ENCODE assay signal across 13 mouse cellular contexts in the genomic region with DNA sequence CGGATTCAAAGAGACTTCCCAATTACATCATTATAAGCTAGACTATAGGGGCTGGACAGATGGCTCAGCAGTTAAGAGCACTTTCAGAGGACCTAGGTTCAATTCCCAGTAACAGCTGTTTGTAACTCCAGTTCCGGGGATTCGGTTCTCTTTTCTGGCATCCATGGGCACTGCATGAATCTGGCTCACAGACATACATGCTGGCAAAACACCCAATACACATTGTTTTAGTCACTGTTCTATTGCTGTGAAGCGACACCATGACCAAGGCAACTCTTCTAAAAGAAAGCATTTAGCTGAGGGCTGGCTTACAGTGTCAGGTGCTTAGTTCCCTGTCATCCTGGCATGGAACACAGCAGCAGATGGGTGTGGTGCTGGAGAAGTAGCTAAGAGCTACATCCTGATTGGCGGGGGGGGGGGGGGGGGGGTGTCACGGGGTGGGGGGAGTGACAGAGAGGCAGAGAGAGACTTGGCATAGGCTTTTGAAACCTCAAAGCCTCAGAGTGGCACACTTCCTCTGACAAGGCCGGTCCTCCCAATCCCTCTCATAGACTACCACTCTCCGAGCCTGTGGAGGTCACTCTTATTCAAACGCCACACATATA. TPM values are rescaled to one million over a fixed set of nuclear protein-coding genes. Genes with fewer than 3 reads are reported as not detected.
DNase-seq lines count a peak whose midpoint lies in the region; ATAC-seq lines count a peak whose summit lies in the region.
"Had no signal": no experiment of that assay in that cellular context is flagged by ENCODE, and none has a peak within 500 bp of the region (broad histone marks: within the 10 kb centered on the region; RNA-seq: fewer than 3 reads in every experiment).

No protein-coding gene starts in this region.

- DNase-seq in forebrain, embryonic 14.5 days (ENCODE audit: low spot score): peak; percentile 72
- no peak for DNase-seq in forebrain, embryonic 10.5 days (ENCODE audit: extremely low spot score, low spot score)
- no peak for DNase-seq in neural tube, embryonic 10.5 days (ENCODE audit: extremely low spot score, low spot score)
- DNase-seq in splenic B cell, adult 2 months (ENCODE audit: low read depth, low spot score): peak; percentile 56
- no peak for DNase-seq in gastrocnemius, adult 18-20 months (ENCODE audit: low spot score)
- DNase-seq in adrenal gland, adult (ENCODE audit: inconsistent age in 2 of 2, low spot score in 1 of 2): no peak
- DNase-seq: adrenal gland, adult 8-10 months; kidney, postnatal 4 days; midbrain, embryonic 14.5 days had no signal

- H3K4me2 ChIP-seq in forebrain, embryonic 14.5 days (ENCODE audit: low read length): no peak overlapping the region
- no peak overlapping the region for H3K4me2 ChIP-seq in neural tube, embryonic 15.5 days

- no peaks in the 10 kb centered on the region; the same call in 1 of the 2 replicates for H3K27me3 ChIP-seq in forebrain, embryonic 14.5 days (replicated peaks; ENCODE audit: control insufficient read depth, insufficient read depth, low read length)
- peaks cover 32% of the 10 kb centered on the region for H3K27me3 ChIP-seq in forebrain, embryonic 10.5 days (ENCODE audit: poor library complexity, severe bottlenecking)
- peaks cover 9% of the 10 kb centered on the region for H3K27me3 ChIP-seq in neural tube, embryonic 15.5 days (replicated peaks)
- H3K27me3 ChIP-seq in splenic B cell, adult 2 months (ENCODE audit: control insufficient read depth, insufficient read depth, low read length, poor library complexity, severe bottlenecking): no peaks in the 10 kb centered on the region

- peak; percentile 57 for ATAC-seq in forebrain, embryonic 14.5 days
- 0 out of 2 replicates have a peak, but pooled peaks have one; percentile 19 for ATAC-seq in neural tube, embryonic 15.5 days (ENCODE audit: low FRiP score)
- peak; percentile 56 for ATAC-seq in common myeloid progenitor, adult 5-6 weeks (replicated peaks; ENCODE audit: low read depth, poor library complexity, severe bottlenecking)

- 54% methylated on average over 9 of the region's 9 CpGs for WGBS in forebrain, embryonic 14.5 days
- WGBS in forebrain, embryonic 10.5 days: 71% methylated on average over 9 of the region's 9 CpGs
- 65% methylated on average over 9 of the region's 9 CpGs for WGBS in neural tube, embryonic 15.5 days

- H3K9me3 ChIP-seq in forebrain, embryonic 14.5 days (replicated peaks; ENCODE audit: control insufficient read depth, low read length): no peaks in the 10 kb centered on the region
- no peaks in the 10 kb centered on the region for H3K9me3 ChIP-seq in forebrain, embryonic 10.5 days
- no peaks in the 10 kb centered on the region for H3K9me3 ChIP-seq in neural tube, embryonic 15.5 days (replicated peaks)
- H3K9me3 ChIP-seq: limb, embryonic 15.5 days had no signal

- H3K4me3 ChIP-seq in forebrain, embryonic 14.5 days (ENCODE audit: low read depth, low read length): no peak overlapping the region
- no peak overlapping the region for H3K4me3 ChIP-seq in forebrain, embryonic 10.5 days
- no peak overlapping the region for H3K4me3 ChIP-seq in neural tube, embryonic 15.5 days (replicated peaks)

- no peaks in the 10 kb centered on the region for H3K4me1 ChIP-seq in forebrain, embryonic 14.5 days (ENCODE audit: control insufficient read depth, insufficient read depth, low read length)
- H3K4me1 ChIP-seq in forebrain, embryonic 10.5 days: peaks cover 8% of the 10 kb centered on the region
- H3K4me1 ChIP-seq in neural tube, embryonic 15.5 days: peaks cover 5% of the 10 kb centered on the region; the same call in 1 of the 2 replicates
- H3K4me1 ChIP-seq: limb, embryonic 15.5 days had no signal

- H3K27ac ChIP-seq in forebrain, embryonic 14.5 days (ENCODE audit: low read depth, low read length): peak overlapping the region; percentile 2; the same call in 1 of the 2 replicates
- H3K27ac ChIP-seq in forebrain, embryonic 10.5 days: no peak overlapping the region
- H3K27ac ChIP-seq in neural tube, embryonic 15.5 days (replicated peaks): no peak overlapping the region
- H3K27ac ChIP-seq: limb, embryonic 15.5 days; stomach, postnatal 0 days had no signal

- no peak overlapping the region for H3K9ac ChIP-seq in forebrain, embryonic 14.5 days (ENCODE audit: low read length)
- no peak overlapping the region for H3K9ac ChIP-seq in neural tube, embryonic 15.5 days (replicated peaks)
- H3K9ac ChIP-seq: limb, embryonic 15.5 days had no signal

- peaks cover 4% of the 10 kb centered on the region; the same call in 1 of the 2 replicates for H3K36me3 ChIP-seq in forebrain, embryonic 14.5 days (ENCODE audit: control insufficient read depth, insufficient read depth, low read length)
- no peaks in the 10 kb centered on the region for H3K36me3 ChIP-seq in forebrain, embryonic 10.5 days (replicated peaks)
- H3K36me3 ChIP-seq in neural tube, embryonic 15.5 days: no peaks in the 10 kb centered on the region
- H3K36me3 ChIP-seq in splenic B cell, adult 2 months (ENCODE audit: control insufficient read depth, insufficient read depth, low read length, poor library complexity, severe bottlenecking): no peaks in the 10 kb centered on the region
- H3K36me3 ChIP-seq: limb, embryonic 15.5 days had no signal

RNA-seq across cellular contexts. Expression of a gene that starts 10.5 kb away (rescaled TPM):
- polyA plus RNA-seq in forebrain, embryonic 14.5 days (2014; fragmentation: Nextera tagmentation; extraction: Ambion mirVana): 20.9 and 21.2 TPM in 2 replicates
- polyA plus RNA-seq in forebrain, embryonic 10.5 days (2016; fragmentation: Nextera tagmentation; extraction: Ambion mirVana): 52.5 and 53.6 TPM in 2 replicates
- 38.7 and 53.3 TPM in 2 replicates for polyA plus RNA-seq in neural tube, embryonic 15.5 days (2015; fragmentation: Nextera tagmentation; extraction: Ambion mirVana)
- total RNA-seq in common myeloid progenitor, adult 5-6 weeks (2017): 41.5 and 48.7 TPM in 2 replicates
- total RNA-seq in gastrocnemius, adult 18-20 months (2021): 1 to 10 TPM; 2.4 to 2.5 TPM

RNA-seq across cellular contexts. Expression of a gene that starts 31.1 kb away (rescaled TPM):
- 81.7 and 84.0 TPM in 2 replicates for polyA plus RNA-seq in forebrain, embryonic 14.5 days (2014; fragmentation: Nextera tagmentation; extraction: Ambion mirVana)
- polyA plus RNA-seq in forebrain, embryonic 10.5 days (2016; fragmentation: Nextera tagmentation; extraction: Ambion mirVana): 73.4 and 77.1 TPM in 2 replicates
- 76.2 and 79.1 TPM in 2 replicates for polyA plus RNA-seq in neural tube, embryonic 15.5 days (2015; fragmentation: Nextera tagmentation; extraction: Ambion mirVana)
- 194 and 220 TPM in 2 replicates for total RNA-seq in common myeloid progenitor, adult 5-6 weeks (2017)
- 10 to 100 TPM; 35.2 to 39.3 TPM for total RNA-seq in gastrocnemius, adult 18-20 months (2021)

RNA-seq across cellular contexts. Expression of a gene that starts 54.2 kb away (rescaled TPM):
- polyA plus RNA-seq in forebrain, embryonic 14.5 days (2014; fragmentation: Nextera tagmentation; extraction: Ambion mirVana): 54.1 and 58.1 TPM in 2 replicates
- polyA plus RNA-seq in forebrain, embryonic 10.5 days (2016; fragmentation: Nextera tagmentation; extraction: Ambion mirVana): 135 TPM in 2 replicates
- polyA plus RNA-seq in neural tube, embryonic 15.5 days (2015; fragmentation: Nextera tagmentation; extraction: Ambion mirVana): 46.6 and 75.5 TPM in 2 replicates
- 198 and 245 TPM in 2 replicates for total RNA-seq in common myeloid progenitor, adult 5-6 weeks (2017)
- 10 to 100 TPM; 14.9 to 17.8 TPM for total RNA-seq in gastrocnemius, adult 18-20 months (2021)

RNA-seq across cellular contexts. Expression of a gene that starts 54.4 kb away (rescaled TPM):
- 128 and 138 TPM in 2 replicates for polyA plus RNA-seq in forebrain, embryonic 14.5 days (2014; fragmentation: Nextera tagmentation; extraction: Ambion mirVana)
- polyA plus RNA-seq in forebrain, embryonic 10.5 days (2016; fragmentation: Nextera tagmentation; extraction: Ambion mirVana): 55.6 and 60.3 TPM in 2 replicates
- 188 and 223 TPM in 2 replicates for polyA plus RNA-seq in neural tube, embryonic 15.5 days (2015; fragmentation: Nextera tagmentation; extraction: Ambion mirVana)
- 10.4 and 10.7 TPM in 2 replicates for total RNA-seq in common myeloid progenitor, adult 5-6 weeks (2017)
- 100 to 1,000 TPM; 146 to 183 TPM for total RNA-seq in gastrocnemius, adult 18-20 months (2021)

Comparison
In these comparisons a context has a peak if more than half of its experiments do, and no peak if none do; other contexts are left out.
1. DNase-seq: peak in forebrain, embryonic 14.5 days (single experiment) and splenic B cell, adult 2 months (single experiment); none in forebrain, embryonic 10.5 days (single experiment), neural tube, embryonic 10.5 days (single experiment), gastrocnemius, adult 18-20 months (single experiment) and adrenal gland, adult (0 of 2).
2. Peak in every context shown above with its lines, with median percentiles within 50 percentile points of each other: ATAC-seq.